Mouse (Mus musculus) T-cell, adult 2 months (primary cell): ENCODE measurements around the gene Ccdc102a.

Experiments
- DNase-seq: peaks from one replicate; pipeline ENCODE4 v3.0.0; 2022; ENCODE audit warnings: low spot score

Ccdc102a gene

DNA sequence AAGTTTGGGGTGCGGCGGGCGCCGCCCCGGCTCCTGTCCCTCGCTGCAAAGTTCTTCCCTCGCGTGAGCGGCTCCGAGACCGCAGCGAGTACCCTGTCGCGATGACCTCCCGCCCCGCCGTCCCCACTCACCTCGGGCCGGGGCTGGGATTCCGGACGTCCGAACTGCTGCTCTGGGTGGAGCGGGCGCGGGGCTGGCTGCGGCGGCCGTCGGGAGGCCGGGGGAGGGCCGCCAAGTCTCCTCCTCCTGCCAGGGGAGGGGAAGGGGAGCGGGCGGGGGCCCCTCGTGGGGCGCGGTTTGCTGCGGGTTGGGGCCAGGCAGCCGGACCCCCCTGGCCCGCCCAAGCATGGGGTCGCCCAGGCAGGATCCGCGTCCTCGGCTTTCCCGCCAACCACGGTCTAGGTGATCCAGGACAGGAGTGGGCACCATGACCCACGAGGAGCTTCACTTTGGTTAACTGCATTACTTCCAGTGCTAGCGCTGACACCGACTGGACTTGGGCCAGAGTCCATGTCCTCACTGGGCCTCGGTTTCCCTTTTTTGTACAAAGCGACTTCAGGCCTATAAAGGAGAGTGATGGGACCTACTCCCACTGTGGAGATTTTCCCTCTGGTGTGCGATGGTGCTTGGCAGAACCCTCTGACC is at the start of gene Ccdc102a:
TSS of gene Ccdc102a (minus strand) at position 248 of the 645 bp plus-strand sequence.
- DNase-seq: no peak

DNA sequence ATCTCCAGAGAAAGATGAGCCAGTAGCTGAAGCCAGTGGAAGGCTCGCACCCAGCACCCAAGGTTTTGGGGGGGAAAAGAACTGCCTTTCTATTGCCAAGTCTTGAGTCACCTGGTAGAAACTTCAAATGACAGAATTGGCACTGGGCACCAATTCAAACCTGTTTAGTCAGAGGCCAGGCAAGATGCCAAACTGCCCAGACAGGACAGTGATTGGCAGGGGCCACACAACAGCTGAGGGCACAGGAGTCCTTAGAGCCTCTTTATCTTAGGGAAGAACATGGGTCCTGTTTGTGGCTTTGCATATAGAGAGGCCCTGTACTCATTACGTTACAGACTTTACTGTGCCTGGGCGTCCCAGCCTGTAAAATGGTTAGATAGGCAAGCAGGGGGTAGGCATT is 49.7 kb upstream of the Ccdc102a start:
- no peak for DNase-seq

DNA sequence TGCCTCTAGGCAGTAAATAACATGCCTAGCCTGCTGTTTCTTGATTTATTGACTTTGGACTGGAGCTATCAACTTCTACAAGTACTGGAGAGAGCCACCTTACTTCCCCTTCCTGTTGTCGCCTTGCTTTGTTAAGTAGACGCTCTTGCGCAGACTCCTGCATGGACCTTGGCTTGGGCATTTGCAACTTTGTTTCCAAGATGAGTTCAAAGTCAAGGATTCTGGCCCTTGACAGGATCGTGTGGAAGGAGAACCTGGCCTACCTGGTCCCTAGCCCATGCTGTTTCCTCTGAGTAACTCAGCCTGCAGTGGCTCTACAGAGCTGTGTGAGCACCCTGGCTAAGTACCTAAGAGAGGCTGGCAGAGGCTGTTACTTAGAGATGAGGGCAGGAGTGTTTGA is 49.2 kb upstream of the Ccdc102a start:
- DNase-seq: no peak

DNA sequence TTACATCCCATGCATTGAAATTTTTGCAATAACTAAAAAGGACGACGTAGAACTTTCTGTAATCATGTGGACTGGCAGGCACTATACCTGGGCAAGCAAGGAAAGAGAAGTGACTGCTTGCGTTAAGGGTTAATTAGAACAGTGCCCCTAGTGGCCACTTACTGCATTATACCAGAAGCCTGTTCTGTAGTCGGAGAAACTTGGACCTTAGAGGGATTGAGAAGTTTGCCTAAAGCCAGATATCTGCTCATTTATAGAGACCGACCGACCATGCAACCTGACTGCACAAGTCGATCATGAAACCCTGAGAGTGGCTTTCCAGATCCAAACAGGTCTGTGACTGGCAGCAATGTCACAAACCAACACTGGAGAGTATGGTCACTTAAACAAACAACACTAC is 48.7 kb upstream of the Ccdc102a start:
- peak; percentile 39 for DNase-seq

DNA sequence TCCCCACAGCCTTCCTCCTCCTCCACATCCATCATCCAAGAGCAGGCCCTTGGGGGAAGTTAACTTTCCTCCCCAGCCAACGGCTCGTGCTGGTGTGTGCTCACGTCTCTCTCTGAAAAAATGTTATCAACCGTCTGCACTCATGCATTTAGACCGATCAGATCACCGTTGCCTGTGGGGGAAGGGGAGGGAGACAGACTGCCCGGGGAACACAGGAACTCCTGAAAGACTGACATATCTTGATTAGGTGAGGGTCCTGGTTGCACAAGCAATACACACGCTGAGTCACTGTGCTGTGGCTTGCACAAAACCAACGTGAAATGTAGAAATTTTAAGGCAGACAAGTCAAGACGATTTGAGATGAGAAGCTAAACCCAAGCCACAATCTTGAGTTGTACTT is 46.9 kb upstream of the Ccdc102a start:
- no peak for DNase-seq

DNA sequence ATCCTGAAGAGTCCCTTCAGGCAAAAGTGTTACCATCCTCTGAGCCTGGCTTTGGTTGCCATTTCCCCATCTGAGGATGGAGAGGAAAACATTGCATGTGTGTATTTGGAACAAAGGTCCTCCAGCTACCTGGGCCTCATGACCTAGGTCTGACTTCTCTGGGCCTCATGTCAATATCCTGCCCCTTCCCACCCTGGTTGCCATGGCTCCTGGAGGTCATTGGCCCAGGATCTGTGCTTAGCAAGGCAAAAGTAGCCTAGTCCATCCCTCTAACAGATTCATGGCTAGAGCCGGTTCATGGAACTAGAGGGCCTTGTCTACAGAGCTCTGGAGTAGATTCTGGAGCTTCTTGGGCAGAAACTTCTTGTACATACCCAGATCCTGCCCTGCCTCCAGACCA is 44.3 kb upstream of the Ccdc102a start:
- no peak for DNase-seq

DNA sequence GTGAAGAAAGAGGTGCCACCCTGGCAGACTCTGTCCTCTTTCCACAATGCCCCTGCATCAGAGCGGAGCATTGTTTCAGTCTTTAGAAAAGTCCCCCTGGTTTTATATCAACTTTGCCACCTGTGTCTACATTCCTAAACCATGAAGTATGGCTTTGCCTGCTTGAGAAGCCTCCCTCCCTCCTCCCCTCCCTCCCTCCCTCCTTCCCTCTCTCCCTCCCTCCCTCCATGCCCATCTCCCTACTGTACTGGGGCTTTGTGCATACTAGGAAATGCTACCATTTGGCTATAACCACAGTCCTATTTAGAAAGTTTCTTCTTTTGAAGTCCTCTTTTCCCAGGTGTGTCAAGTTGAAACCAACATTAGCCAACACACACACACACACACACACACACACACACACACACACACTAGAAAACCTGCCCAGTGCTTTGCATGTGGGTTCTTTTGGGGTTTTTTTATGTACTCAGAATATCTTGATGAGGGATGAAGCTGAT is 38.2 kb upstream of the Ccdc102a start:
- DNase-seq: no peak

DNA sequence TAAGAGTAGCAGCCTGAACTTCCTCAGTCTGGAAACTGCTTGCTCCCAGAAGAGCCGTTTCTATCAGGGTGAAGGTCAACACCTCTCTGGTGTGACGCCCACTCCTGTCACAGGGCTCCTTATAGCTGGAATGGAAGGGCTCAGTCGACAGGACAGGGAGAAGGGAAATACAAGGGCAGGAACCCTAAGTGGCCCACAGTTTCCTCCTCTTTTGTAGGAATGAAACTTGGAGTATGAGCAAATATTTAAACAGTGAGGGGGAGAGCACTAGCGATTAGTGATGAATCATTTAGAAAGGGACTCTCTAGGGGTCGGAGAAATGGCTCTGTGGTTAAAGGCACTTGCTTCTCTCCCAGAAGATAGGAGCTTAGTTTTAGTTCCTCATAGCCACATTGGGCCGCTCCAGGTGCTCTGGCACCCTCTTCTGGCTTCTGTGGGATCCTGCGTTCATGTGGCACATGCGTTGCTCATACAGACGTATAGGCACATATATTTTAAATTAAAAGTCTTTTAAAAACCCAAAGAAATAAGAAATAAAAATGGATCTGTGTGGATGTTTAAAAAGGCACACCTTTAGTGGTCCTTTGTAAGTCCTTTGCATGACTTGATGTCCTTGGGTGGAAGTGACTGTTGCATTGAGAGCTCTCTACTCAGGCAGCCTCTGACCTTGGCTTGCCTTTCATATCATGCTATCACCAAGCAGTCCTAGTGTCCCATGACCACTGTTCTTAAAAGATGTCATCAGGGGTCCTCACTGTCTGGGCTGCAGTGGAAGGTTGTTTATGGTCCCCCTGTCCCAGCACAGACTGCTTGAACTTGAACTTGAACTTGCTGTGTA is 37.2 kb upstream of the Ccdc102a start:
- peak; percentile 44 for DNase-seq

DNA sequence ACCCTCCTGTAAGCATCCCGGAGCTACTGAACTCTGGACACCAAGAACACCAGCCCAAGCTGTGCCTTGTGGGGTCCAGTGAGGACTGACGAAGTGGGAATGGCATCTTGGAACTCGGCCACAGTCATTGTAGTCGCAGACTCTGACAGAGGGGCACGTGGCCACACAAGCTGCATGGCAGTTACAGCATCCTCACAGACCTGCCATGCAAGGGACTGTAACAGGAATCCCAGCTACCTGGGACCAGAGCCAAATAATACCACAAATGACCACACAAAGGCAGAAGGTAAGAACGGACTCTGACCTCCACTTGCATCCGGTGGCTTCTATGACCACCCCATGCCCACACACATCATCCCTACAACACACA is 36.5 kb upstream of the Ccdc102a start:
- no peak for DNase-seq

DNA sequence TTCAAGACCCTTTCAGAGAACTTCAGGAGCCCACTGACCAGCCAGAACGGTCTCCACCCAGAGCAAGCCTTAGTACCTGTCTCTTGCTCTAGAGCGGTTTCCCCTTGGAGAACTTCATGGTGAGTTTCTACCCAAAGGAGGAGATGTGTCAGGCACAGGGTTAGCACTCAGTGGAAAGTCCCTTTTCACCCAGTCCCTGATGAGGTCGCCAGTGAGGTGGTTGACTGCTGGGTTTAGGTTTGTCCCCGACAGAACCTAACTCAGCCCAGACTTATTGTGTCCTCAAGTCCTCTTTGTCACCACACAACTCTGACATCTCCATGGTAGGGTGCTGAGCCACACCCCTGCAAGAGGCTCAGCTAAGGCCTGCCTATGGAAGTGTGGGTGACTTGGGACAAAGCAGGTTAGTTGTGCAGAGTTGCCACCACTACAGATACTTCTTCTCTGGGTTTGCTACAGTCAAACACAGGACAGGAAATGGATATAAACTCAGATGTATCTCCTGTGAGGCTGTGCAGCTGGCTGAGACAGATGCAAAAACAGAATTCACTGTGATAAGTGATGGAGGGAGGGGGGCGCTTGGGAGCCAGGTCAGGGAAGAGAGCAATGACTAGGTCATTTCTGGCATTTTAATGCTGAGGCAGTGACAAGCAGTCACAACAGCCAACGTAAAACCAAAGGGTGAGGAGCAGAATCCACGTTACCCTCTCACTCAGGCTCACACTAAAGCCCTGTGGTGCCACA is 35.9 kb upstream of the Ccdc102a start:
- no peak for DNase-seq

DNA sequence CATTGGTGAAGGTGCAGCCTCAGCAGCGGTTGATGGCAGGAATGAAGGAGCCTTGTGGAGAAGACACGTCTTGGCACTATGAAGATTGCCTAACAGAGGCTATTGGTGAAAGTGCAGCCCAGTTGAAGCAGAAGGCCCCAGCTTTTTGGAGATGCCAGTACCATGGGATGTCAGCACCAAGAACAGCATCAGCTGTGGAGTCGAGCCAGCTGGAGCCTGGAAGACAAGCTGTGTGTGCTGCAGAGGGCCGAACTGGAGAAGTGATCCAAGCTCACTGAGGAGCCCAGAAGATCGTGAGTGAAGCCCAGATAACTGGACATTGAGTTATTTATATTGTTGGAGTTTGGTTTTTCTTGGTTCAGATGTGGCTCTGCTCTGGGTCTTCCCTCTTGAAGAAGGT is 34.2 kb upstream of the Ccdc102a start:
- no peak for DNase-seq

DNA sequence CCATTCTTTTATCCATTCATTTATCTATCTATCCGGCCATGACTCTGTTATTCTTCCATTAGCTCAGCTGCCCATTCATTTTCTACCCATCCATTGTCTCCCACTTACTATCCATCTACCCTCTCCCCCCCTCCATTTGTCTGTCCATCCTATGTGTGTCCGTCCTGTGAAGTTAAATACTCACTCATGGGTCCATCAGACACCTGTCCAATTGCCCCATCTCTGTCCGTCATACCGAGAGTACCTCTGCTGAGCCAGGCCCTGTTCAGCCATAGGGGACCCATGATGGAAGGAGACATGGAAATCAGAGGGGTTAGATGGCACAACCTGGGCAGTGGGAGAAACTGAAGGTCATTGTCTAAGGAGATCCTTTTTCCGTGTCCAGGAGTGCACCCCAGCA is 32.6 kb upstream of the Ccdc102a start:
- DNase-seq: no peak

DNA sequence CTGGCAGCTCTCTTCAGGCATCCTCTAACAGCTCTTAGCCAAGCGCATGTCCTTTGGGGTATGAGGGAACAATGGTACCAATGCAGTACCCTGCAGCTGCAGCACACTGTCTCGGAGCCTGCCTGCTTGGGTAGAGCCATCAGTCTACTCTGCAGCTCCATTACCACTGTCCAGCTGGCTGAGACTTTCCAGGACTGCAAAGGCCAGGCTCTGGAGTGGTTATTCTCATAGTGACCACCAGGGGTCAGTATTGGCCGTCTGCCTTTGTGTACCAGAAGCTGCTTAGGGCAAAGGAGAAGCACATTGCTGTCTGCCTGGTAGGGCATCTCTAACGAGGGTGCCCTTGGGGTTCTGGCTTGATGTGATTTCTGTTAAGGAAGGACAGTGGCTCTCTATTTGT is 32.1 kb upstream of the Ccdc102a start:
- DNase-seq: peak; percentile 62

DNA sequence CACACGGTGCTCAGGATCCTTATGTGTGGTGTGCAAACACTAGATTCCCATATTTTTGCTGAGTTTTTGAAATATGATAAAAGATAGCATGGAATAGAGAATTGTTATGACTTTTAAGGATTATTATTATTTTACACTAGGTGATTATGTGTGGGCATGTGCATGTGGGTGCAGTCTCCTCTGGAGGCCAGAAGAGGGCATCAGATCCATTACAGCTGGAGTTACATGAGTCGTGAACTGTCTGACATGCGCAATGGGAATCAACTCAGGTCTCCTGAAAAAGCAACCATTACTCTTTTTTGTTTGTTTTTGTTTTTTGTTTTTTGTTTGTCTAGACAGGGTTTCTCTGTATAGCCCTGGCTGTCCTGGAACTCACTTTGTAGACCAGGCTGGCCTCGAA is 31.1 kb upstream of the Ccdc102a start:
- DNase-seq: no peak

DNA sequence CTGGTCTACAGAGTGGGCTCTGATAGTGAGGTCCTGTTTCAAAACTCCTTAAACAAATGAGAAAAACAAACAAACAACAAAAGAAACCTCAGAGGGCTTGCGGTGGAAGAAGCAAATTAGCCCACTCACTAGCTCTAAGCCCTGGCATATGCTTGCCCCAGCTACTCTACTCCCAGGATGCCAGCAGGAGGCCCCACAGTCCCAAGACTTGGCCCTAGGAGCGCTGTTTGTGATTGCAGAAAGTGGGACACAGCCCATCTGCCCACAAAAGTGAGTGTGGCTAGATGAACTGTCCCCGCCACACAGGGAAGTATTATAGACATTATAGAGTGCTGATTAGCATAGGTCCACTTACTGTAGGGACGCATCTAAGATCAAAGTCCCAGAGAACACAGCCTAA is 30.5 kb upstream of the Ccdc102a start:
- DNase-seq: no peak

DNA sequence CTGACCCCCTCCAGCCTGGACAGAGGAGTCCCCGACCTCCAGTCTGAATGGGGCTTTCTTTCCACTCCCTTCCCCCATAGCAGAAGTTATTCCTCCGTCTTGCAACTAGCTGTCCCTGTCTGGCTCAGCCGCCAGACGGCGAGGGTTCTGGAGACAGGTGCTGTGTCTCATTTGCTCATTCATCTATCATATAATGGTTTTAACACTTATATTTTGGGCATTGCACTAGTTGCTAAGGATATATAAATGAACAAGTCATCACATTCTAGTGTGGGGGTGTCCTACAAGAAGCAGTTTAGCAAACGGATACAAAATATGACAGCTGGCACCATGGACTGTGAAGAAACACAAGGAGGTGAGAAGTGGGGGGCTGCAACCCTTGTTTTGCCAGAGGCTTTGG is 27.3 kb upstream of the Ccdc102a start:
- DNase-seq: no peak

DNA sequence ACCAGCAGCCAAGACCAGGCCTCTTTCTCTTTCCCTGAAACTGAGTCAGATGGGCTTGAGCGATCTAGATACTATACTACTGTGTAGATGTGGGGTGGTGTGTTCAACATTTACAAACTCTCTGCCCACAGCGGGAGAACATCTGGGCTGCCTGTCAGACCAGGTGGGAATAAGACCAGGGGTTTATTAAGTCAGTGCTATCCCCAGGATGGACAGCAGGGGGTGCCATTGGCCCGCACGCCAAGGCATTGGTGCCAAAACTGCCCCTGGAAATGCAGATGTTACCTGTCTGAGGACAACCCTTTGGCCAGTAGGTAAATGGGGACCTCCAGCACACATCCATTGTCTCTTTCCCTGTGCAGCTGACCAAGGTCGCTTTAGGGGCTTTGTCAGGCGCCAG is 24.7 kb upstream of the Ccdc102a start:
- DNase-seq: peak; percentile 53

DNA sequence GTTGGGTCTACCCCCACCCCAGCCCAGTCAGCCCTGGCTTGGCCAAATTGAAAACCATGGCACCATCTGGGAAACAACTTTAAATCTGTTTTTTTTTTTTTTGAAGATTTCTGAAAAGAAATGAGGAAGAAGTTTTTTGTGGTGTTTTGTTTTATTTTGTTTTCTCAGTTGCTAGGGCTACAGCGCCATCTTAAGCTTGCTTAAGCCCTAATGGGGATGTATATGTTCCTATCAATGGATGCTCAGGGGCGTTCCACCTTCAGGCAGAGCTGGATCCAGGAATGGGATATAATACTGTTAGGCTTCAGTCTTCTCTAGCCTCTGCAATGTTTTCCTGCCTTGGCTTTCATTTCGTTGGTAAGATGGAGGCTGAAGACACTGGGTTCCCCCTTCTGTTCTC is 17.3 kb upstream of the Ccdc102a start:
- DNase-seq: no peak

DNA sequence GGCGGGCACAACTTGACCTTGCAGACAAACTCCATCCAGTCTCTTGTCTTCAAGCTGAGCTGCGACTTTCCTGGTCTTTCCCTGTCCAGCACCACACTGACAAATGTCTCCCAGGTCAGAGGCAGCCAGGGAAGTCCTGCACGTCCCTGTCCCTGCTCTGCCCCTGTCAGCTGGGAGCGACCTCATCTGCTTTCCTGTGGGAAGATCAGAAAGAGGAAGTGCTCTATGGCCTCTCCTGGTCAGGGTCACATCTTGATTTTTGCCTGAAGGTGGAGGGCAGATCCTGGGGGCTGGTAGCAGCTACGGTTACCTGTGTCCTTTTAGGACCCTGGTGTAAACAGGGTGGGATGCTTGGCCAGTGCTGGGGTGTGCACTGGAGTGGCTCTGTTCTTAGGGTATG is 16.0 kb upstream of the Ccdc102a start:
- DNase-seq: no peak

DNA sequence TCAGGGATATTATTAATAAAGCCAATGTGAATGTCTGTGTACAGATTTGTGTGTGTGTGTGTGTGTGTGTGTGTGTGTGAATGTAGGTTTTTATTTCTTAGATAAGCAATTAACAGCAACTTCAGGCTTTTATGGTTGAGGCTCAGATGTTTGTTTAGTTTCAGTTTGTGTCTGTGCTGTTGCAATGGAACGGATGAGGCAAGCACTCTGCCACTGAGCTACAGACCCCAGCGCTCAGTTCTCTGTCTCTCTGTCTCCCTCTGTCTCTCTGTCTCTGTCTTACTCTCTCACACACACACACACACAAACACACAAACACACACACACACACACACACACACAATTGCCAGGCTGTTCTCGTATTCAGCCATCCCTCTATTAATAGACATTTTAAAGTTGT is 10.3 kb upstream of the Ccdc102a start:
- DNase-seq: no peak

DNA sequence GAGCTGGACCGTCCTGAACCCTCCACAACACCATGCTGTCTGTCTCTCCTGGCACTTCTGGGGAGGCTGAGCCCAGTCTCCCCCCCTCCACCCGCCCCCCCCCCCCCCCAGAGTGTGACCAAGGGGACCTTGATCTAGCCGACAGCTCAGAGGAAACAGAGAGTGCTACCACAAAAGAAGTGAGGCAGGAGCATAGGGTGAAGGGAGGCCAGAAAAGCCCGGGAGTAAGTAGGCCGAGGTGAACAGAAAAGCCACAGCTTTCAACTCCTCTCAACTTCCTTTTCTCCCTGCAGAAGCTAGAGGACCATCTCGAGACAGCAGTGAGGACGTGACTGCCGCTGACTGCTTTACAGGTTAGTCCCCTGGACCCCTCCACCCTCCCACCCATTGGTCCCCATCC is 5.5 kb upstream of the Ccdc102a start, which contains the start of gene Adgrg5:
TSS of gene Adgrg5 (plus strand) at position 290 of the 400 bp plus-strand sequence.
- no peak for DNase-seq

DNA sequence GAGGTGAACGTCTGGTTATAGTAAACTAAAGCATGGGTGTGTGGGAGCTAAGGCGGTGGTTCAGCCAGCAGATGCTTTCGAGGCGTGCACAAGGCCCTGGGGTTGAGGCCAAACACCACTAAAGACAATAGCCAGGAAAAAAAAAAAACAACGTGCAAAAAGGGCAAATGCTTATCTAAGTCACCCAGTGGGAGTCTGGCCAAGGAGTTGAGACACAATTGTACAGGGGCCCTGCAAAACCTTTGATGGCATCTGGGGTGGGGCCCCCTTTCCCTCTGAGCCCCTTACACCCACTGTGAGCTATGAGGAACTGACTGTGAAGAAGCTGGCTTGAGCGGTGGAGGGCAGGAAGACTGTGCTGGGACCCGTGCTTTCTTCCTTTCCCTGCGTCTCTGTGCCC is 4.7 kb upstream of the Ccdc102a start:
- no peak for DNase-seq

DNA sequence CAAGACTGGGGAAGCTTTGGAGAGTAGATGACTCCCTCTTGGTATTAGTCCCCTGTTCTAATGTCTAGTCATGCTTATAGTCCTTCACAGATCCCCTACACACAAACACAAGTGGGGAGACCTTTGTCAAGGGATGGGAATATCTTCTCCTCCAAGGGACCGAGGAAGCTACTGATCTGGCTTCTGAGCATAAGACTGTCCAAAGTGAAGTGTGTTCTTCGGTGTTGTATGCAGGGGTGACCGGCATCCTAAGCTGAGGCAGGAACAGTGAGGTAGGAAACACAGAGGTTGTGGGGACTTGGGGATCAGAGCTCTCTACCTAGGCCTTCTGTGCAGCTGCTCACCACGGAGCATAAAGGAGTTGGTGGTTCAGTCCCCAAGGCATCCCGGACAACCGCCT is 4.3 kb upstream of the Ccdc102a start:
- no peak for DNase-seq
